Mouse (Mus musculus) midbrain, embryonic 11.5 days (tissue): Measurements from ENCODE around the gene Ankmy1. TPM values are rescaled to one million over a fixed set of nuclear protein-coding genes. Genes with fewer than 3 reads are reported as not detected.

Experiments used
- ATAC-seq: fragments of 200-750 bp; cut with Nextera tagmentation; 2 replicates; pipeline ENCODE4 v1.8.0; 2017; ENCODE audit warnings: moderate TSS enrichment, moderate library complexity; ENCODE audit not compliant: low FRiP score
- DNase-seq: peaks from one replicate; pipeline ENCODE4 v3.0.0; 2015; ENCODE audit warnings: low spot score; ENCODE audit errors: missing footprints
- H3K27ac ChIP-seq: fragments of 300-500 bp; sonication (generic); 2 replicates; pipeline ENCODE4 v1.5.1; 2014; ENCODE audit warnings: low read depth, low read length
- H3K27me3 ChIP-seq: fragments of 300-500 bp; sonication (generic); 2 replicates; pipeline ENCODE4 v1.6.1; 2014; ENCODE audit warnings: mild to moderate bottlenecking, low read length, moderate library complexity, mixed read lengths; ENCODE audit not compliant: control insufficient read depth, insufficient read depth
- H3K36me3 ChIP-seq: fragments of 300-500 bp; sonication (generic); 2 replicates; pipeline ENCODE4 v1.6.1; 2014; ENCODE audit warnings: mild to moderate bottlenecking, low read length, moderate library complexity, mixed read lengths; ENCODE audit not compliant: control insufficient read depth, insufficient read depth
- H3K4me1 ChIP-seq: fragments of 300-500 bp; sonication (generic); 2 replicates; pipeline ENCODE4 v1.6.1; 2014; ENCODE audit warnings: low read length; ENCODE audit not compliant: control insufficient read depth, insufficient read depth
- H3K4me2 ChIP-seq: fragments of 300-500 bp; sonication (generic); 2 replicates; pipeline ENCODE4 v1.6.1; 2014; ENCODE audit warnings: mild to moderate bottlenecking, moderate library complexity
- H3K4me3 ChIP-seq: fragments of 300-500 bp; sonication (generic); 2 replicates; pipeline ENCODE4 v1.5.1; 2014; ENCODE audit warnings: low read depth, low read length
- H3K9ac ChIP-seq: fragments of 300-500 bp; sonication (generic); 2 replicates; pipeline ENCODE4 v1.6.1; 2014; ENCODE audit warnings: low read length
- H3K9me3 ChIP-seq: fragments of 300-500 bp; sonication (generic); 2 replicates; pipeline ENCODE4 v1.6.1; 2016; ENCODE audit warnings: low read length; ENCODE audit not compliant: control insufficient read depth
- WGBS: fragments of 180-500 bp; shearing (Covaris S2); extraction: QIAGEN DNeasy Blood & Tissue Kit; methylation state at CpG from one replicate; pipeline ENCODE4 v1.1.7; 2014; 5-methylcytosine and 5-hydroxymethylcytosine counted together
- polyA plus RNA-seq: library from polyadenylated mRNA; unstranded; fragments of >200 nt; fragmentation: Nextera tagmentation; extraction: Ambion mirVana; gene quantifications from 2 replicates; pipeline ENCODE4 v1.2.1, GENCODE M21; 2014

Ankmy1 gene
- polyA plus RNA-seq, 1 experiment from 2014 or later: 0.68 TPM

DNA sequence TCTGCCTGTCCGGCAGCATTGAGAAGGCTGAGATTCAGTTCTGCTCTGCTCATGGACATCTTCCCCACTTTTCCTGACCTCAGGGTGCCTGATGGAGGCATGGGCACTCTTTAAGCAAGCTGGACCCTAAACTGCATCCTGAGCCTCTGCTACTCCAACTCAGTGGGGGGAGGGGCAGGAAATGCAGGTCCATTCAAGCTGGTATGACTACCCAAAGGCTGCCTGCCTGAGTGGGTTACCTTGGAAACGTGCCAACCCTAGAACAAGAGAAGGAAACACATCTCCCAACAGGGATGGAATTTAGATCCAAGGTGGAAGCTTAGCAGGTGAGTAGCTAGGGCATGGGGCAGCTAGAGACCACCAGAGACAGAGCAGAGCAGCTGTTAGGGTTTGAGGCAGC, 36.5 kb downstream of the Ankmy1 start:
- Histone ChIP-seq H3K27ac (no peak overlapping the region), H3K36me3 (no peaks in the 10 kb centered on the region), H3K27me3 (no peaks in the 10 kb centered on the region), H3K4me1 (no peaks in the 10 kb centered on the region), H3K9ac (no peak overlapping the region), H3K4me3 (no peak overlapping the region), H3K9me3 (no peaks in the 10 kb centered on the region), H3K4me2 (no peak overlapping the region)
- no peak for DNase-seq
- WGBS: 79% methylated on average over 2 of the region's 2 CpGs
- no peak for ATAC-seq

- Histone ChIP-seq H3K36me3 (peaks cover 9% of the 10 kb centered on the region), H3K9ac (no peak overlapping the region), H3K4me1 (no peaks in the 10 kb centered on the region), H3K27me3 (no peaks in the 10 kb centered on the region), H3K4me3 (no peak overlapping the region), H3K9me3 (no peaks in the 10 kb centered on the region), H3K27ac (no peak overlapping the region), H3K4me2 (no peak overlapping the region)
- ATAC-seq (no peak), DNase-seq (no peak)
- WGBS: 83% methylated on average over 4 of the region's 4 CpGs
These were observed 39.4 kb downstream of the Ankmy1 start for GRCm38 (mm10) chr1:92863268-92863667.

GRCm38 (mm10) chr1:92861503-92861902, 41.2 kb downstream of the Ankmy1 start:
- Histone ChIP-seq H3K4me2 (no peak overlapping the region), H3K9me3 (no peaks in the 10 kb centered on the region), H3K4me1 (no peaks in the 10 kb centered on the region), H3K27me3 (no peaks in the 10 kb centered on the region), H3K36me3 (peaks cover 24% of the 10 kb centered on the region), H3K4me3 (no peak overlapping the region), H3K9ac (no peak overlapping the region), H3K27ac (no peak overlapping the region)
- DNase-seq (no peak), ATAC-seq (no peak)
- 79% methylated on average over 6 of the region's 6 CpGs for WGBS

DNA sequence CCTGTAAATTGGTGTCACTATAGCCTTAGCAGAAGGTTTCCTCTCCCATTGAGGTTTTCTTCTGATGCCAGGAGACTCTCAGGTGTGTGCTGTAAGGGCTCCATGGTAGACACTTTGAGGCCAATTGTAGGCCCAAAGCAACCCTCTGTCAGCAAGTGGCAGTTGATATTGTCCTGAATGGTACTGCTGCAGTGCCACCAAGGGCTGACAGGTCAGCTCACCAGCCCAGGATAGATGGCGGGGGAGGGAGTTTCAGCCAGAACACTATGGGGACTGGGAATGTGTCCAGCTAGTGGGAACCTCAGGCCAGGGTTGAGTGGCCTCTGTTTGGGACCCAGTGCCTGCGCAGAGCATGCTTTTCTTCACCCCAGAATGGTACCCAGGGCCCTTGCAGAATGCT, 50.3 kb downstream of the Ankmy1 start:
- Histone ChIP-seq H3K36me3 (peaks cover 23% of the 10 kb centered on the region), H3K27me3 (no peaks in the 10 kb centered on the region), H3K4me1 (peaks cover 18% of the 10 kb centered on the region), H3K9me3 (no peaks in the 10 kb centered on the region), H3K4me2 (no peak overlapping the region), H3K9ac (no peak overlapping the region), H3K4me3 (no peak overlapping the region), H3K27ac (no peak overlapping the region)
- WGBS: 93% methylated on average over 2 of the region's 2 CpGs
- ATAC-seq: no peak
- DNase-seq: no peak

- ATAC-seq: no peak
- Histone ChIP-seq H3K36me3 (peaks cover 8% of the 10 kb centered on the region), H3K4me1 (peaks cover 26% of the 10 kb centered on the region), H3K27ac (no peak overlapping the region), H3K9me3 (no peaks in the 10 kb centered on the region), H3K4me3 (no peak overlapping the region), H3K27me3 (no peaks in the 10 kb centered on the region), H3K4me2 (peak overlapping the region; percentile 49), H3K9ac (no peak overlapping the region)
- no peak for DNase-seq
- 63% methylated on average over 13 of the region's 13 CpGs for WGBS
These were observed 52.6 kb downstream of the Ankmy1 start for GRCm38 (mm10) chr1:92849938-92850574.

GRCm38 (mm10) chr1:92849491-92849890, 53.2 kb downstream of the Ankmy1 start:
- Histone ChIP-seq H3K27ac (0 out of 2 replicates have a peak overlapping the region, but pooled peaks have one; percentile 63), H3K4me1 (peaks cover 26% of the 10 kb centered on the region), H3K4me2 (peak overlapping the region; percentile 49), H3K9ac (peak overlapping the region; percentile 59; the same call in 1 of the 2 replicates), H3K4me3 (peak overlapping the region; percentile 26; the same call in 1 of the 2 replicates), H3K36me3 (peaks cover 3% of the 10 kb centered on the region), H3K27me3 (no peaks in the 10 kb centered on the region), H3K9me3 (no peaks in the 10 kb centered on the region)
- DNase-seq: no peak
- ATAC-seq: no peak
- 74% methylated on average over 2 of the region's 2 CpGs for WGBS

DNA sequence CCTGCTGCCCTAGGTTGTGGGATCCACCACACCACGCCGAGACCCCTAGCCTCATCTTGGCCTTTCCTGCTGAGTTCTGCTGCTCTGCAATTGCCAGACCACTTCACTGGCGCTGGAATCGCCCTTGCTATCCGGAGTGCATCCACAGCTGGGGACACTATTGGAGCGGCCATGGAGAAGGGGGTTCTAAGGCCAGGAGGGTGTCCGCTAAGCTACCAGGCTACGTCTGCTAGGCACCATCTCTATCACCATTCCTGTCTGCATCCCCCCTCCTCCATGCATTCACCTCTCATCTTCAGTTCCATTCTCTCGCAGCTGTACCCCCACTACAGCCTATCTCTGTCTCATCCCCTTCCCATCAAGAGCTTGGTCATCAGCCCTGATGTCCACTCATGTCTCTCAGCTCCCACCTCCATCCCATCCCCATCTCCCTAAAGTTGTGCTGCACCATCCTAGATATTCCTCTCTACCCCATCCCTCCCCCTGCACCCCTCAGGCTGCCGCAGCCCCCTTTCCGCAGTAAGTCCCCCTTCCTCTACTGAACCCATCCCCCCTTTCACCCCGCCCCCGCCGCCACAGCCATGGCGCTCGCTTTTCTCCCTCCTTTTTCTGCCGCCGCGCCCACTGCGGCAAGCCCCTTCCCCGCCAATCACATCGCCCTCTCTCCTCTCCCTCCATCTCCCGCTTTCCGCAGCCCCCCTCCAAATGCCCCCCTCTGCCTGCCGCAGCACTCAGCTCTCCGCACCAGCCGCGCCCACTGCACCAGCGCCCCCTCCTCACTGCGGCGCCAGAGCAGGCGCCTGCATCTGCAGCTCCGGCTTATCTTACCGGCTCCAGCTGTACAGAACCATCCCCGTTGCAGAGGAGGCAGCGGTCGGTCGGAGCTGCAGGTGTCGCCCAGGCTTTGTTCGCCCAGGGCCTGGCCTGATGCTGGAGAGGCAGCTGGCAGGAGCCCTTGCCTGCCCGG, 54.5 kb downstream of the Ankmy1 start:
- peak overlapping the region; percentile 49 for H3K4me2 ChIP-seq
- peak overlapping the region; percentile 59 for H3K9ac ChIP-seq
- WGBS: 4% methylated on average over 37 of the region's 41 CpGs
- peak overlapping the region; percentile 63 for H3K27ac ChIP-seq
- H3K4me1 ChIP-seq: peaks cover 26% of the 10 kb centered on the region
- ATAC-seq (peak; percentile 85), DNase-seq (peak; percentile 95)
- peaks cover under 1% of the 10 kb centered on the region; the same call in 1 of the 2 replicates for H3K36me3 ChIP-seq
- no peaks in the 10 kb centered on the region for H3K27me3 ChIP-seq
- no peaks in the 10 kb centered on the region for H3K9me3 ChIP-seq
- H3K4me3 ChIP-seq: peak overlapping the region; percentile 26

DNA sequence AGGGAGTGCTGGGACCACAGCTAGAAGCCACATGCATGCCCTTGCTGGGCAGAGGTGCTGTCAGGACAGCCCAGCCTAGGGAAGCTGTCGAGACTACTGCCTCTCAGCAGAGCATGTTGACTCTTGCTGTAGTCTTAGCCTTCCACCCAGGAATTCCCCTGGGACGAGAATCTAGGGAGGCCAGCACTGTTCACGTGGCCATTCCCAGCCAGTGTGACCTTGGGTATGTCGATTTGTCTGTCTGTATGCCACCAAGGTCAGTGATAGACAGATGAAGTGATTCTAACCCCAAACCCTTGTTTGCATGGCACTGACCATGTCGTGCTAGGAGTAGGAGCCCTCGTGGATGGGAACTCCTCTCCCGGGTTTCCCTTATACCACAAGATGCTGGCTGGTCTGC, 56.8 kb downstream of the Ankmy1 start:
- Histone ChIP-seq H3K9ac (no peak overlapping the region), H3K27ac (no peak overlapping the region), H3K4me2 (no peak overlapping the region), H3K4me1 (peaks cover 26% of the 10 kb centered on the region), H3K9me3 (no peaks in the 10 kb centered on the region), H3K36me3 (no peaks in the 10 kb centered on the region), H3K4me3 (no peak overlapping the region), H3K27me3 (no peaks in the 10 kb centered on the region)
- ATAC-seq (no peak), DNase-seq (no peak)
- WGBS: 82% methylated on average over 7 of the region's 7 CpGs

DNA sequence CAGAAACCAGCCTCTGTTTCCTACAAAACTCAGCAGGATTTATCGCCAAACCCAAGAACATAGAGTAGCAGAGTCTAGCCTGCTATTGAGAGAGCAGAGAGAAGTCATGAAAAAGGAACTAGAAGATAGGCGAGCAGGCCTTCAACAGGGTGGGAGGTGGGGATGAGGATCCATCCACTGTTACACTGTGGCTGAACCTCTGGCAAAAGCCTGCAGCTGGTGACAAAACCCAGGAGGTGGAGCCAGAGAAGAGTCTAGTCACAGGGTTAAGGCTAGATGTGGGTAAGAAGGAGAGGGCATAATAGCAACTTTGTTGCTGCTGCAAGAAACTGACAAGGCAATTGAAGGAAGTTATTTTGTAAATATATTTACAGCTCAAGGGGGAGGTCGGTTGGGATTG, 61.3 kb downstream of the Ankmy1 start:
- no peaks in the 10 kb centered on the region for H3K4me1 ChIP-seq
- 87% methylated on average over 3 of the region's 3 CpGs for WGBS

More for the DNA sequence above, 61.3 kb downstream of the Ankmy1 start:
- no peak for ATAC-seq
- no peak for DNase-seq
- Histone ChIP-seq H3K36me3 (no peaks in the 10 kb centered on the region), H3K9ac (no peak overlapping the region), H3K27ac (no peak overlapping the region), H3K4me2 (no peak overlapping the region), H3K9me3 (no peaks in the 10 kb centered on the region), H3K4me3 (no peak overlapping the region), H3K27me3 (no peaks in the 10 kb centered on the region)
